Mouse (Mus musculus) lung, postnatal 36 days (tissue): ENCODE data around the gene Fars2.
A peak's percentile ranks its signal among the peaks of the same experiment; 100 is the strongest.
"Not testable (repeated sequence)": the region's sequence is repeated elsewhere in the genome, so short reads cannot be mapped to it uniquely, and the experiment has no call there.

Experiments
- DNase-seq: peaks from one replicate; pipeline ENCODE4 v3.0.0; 2022; ENCODE audit warnings: mixed read lengths

The Fars2 gene

GRCm38 (mm10) chr13:36145601-36146000 is 28.4 kb downstream of the Fars2 start:
- no peak for DNase-seq

- no peak for DNase-seq
These were observed 32.1 kb downstream of the Fars2 start for GRCm38 (mm10) chr13:36149175-36149939.

GRCm38 (mm10) chr13:36150272-36150671 is 33.1 kb downstream of the Fars2 start:
- DNase-seq, result peak; percentile 17

- DNase-seq, result peak; percentile 59
These were observed 35.7 kb downstream of the Fars2 start for GRCm38 (mm10) chr13:36152728-36153498.

GRCm38 (mm10) chr13:36156340-36156931 is 39.2 kb downstream of the Fars2 start:
- DNase-seq, result peak; percentile 24

GRCm38 (mm10) chr13:36163411-36163810 is 46.2 kb downstream of the Fars2 start:
- no peak for DNase-seq

GRCm38 (mm10) chr13:36163898-36164297 is 46.7 kb downstream of the Fars2 start:
- DNase-seq, result no peak

GRCm38 (mm10) chr13:36172981-36173380 is 55.8 kb downstream of the Fars2 start:
- not testable (repeated sequence) for DNase-seq

GRCm38 (mm10) chr13:36174101-36174500 is 56.9 kb downstream of the Fars2 start:
- peak; percentile 24 for DNase-seq

- DNase-seq, result peak; percentile 73
These were observed 57.6 kb downstream of the Fars2 start for GRCm38 (mm10) chr13:36174772-36175171.

GRCm38 (mm10) chr13:36181231-36181630 is 64.0 kb downstream of the Fars2 start:
- DNase-seq, result no peak

- no peak for DNase-seq
These were observed 73.4 kb downstream of the Fars2 start for GRCm38 (mm10) chr13:36190577-36190976.

- DNase-seq, result no peak
These were observed 76.4 kb downstream of the Fars2 start for GRCm38 (mm10) chr13:36193484-36194113.

- DNase-seq, result no peak
These were observed 82.1 kb downstream of the Fars2 start for GRCm38 (mm10) chr13:36199288-36199687.

- no peak for DNase-seq
These were observed 83.2 kb downstream of the Fars2 start for GRCm38 (mm10) chr13:36200453-36200852.

- DNase-seq, result no peak
These were observed 85.3 kb downstream of the Fars2 start for GRCm38 (mm10) chr13:36202496-36202895.

- peak; percentile 17 for DNase-seq
These were observed 85.8 kb downstream of the Fars2 start for GRCm38 (mm10) chr13:36203014-36203413.

GRCm38 (mm10) chr13:36204320-36204719 is 87.1 kb downstream of the Fars2 start:
- DNase-seq, result no peak

GRCm38 (mm10) chr13:36210965-36211364 is 93.8 kb downstream of the Fars2 start:
- DNase-seq, result no peak

GRCm38 (mm10) chr13:36214056-36214455 is 96.8 kb downstream of the Fars2 start:
- DNase-seq, result no peak

GRCm38 (mm10) chr13:36216005-36216404 is 98.8 kb downstream of the Fars2 start:
- DNase-seq, result no peak

- DNase-seq, result no peak
These were observed 101.1 kb downstream of the Fars2 start for GRCm38 (mm10) chr13:36218347-36218746.

- DNase-seq, result peak; percentile 15
These were observed 102.3 kb downstream of the Fars2 start for GRCm38 (mm10) chr13:36219506-36219905.
